Mouse (Mus musculus) liver, embryonic 14.5 days (tissue): ENCODE measurements around the gene Gnaq.

ENCODE experiments used
- CTCF ChIP-seq: IDR thresholded peaks from 2 replicates; pipeline ENCODE4 v1.5.1; 2016; ENCODE audit warnings: antibody characterized with exemption, low read depth, control low read depth
- EP300 ChIP-seq: IDR thresholded peaks from 2 replicates; pipeline ENCODE4 v1.6.1; 2016; ENCODE audit warnings: antibody characterized with exemption, low read depth

DNA sequence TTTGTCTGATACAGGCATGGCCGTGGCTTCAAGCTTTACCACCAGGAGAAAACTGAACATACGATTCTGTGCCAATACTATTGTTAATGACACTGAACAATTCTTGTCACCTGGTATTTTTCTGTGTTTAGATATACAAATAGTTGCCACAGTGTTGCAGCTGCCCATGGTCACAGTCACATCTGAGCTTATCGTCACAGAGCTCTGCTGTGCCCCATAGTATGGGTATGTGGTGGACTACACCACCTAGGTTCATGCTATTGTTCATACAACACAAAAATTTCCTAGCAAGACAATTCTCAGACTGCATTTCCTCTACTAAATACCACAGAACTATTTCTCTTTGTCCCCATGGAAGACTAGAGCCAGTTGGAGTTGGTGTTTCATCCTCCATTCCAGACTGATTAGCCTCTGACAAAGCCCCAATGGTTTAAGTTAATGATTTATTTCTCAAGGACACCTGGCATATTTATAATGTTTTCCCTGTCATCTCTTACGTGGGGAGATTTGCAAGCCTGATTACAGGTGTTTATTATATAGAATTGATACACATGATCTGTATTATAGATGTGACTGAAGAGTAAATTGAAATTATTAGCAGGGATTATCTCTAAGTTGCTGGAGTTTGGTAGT is 207.4 kb downstream of the Gnaq start:
- no peak for TF ChIP-seq CTCF
- TF ChIP-seq EP300, result no peak
